Mouse (Mus musculus): Measurements from ENCODE around the gene Pdrg1.

- TF ChIP-seq CTCF (IDR thresholded peaks at IDR 0.05; ENCODE audit: extremely low read depth, insufficient read length, insufficient replicate concordance, low read depth, low read length), result no peak
- no peak for TF ChIP-seq POLR2A (IDR thresholded peaks at IDR 0.05; ENCODE audit: low read depth, low read length)
Observed at GRCm38 (mm10) chr2:153019355-153019754, 4.1 kb upstream of the Pdrg1 start.
